Mouse (Mus musculus) liver, postnatal 0 days (tissue): ENCODE measurements around the gene Wasf2.
"Not testable (repeated sequence)": the region's sequence is repeated elsewhere in the genome, so short reads cannot be mapped to it uniquely, and the experiment has no call there.

Source experiments
- CTCF ChIP-seq: sonication (generic); IDR thresholded peaks from 2 replicates; pipeline ENCODE4 v1.5.1; 2016; ENCODE audit warnings: antibody characterized with exemption, low read depth
- EP300 ChIP-seq: IDR thresholded peaks from 2 replicates; pipeline ENCODE4 v1.6.1; 2016; ENCODE audit warnings: antibody characterized with exemption, low read depth, mild to moderate bottlenecking

- not testable (repeated sequence) for TF ChIP-seq CTCF, EP300
These were observed 34.6 kb upstream of the Wasf2 start for GRCm38 (mm10) chr4:133095734-133096065.
